In genomic region chr4:154224267-154224969, GRCm38 (mm10) we compare ENCODE assay signal across 10 mouse cellular contexts. TPM values are rescaled to one million over a fixed set of nuclear protein-coding genes. Genes with fewer than 3 reads are reported as not detected.
DNase-seq lines count a peak whose midpoint lies in the region; ATAC-seq and TF ChIP-seq lines count a peak whose summit lies in the region.
"Had no signal": no experiment of that assay in that cellular context is flagged by ENCODE, and none has a peak within 500 bp of the region (broad histone marks: within the 10 kb centered on the region; RNA-seq: fewer than 3 reads in every experiment).

No protein-coding gene starts in this region.

- ATAC-seq in embryonic facial prominence, embryonic 14.5 days (ENCODE audit: low read depth) = peak; percentile 87
- peak; percentile 69; the same call in 1 of the 2 replicates for ATAC-seq in hindbrain, embryonic 13.5 days (ENCODE audit: low FRiP score)
- peak; percentile 56; the same call in 1 of the 2 replicates for ATAC-seq in neural tube, embryonic 13.5 days (ENCODE audit: low read depth)

- TF ChIP-seq POLR2A in cerebellum, adult 2 months (IDR thresholded peaks at IDR 0.05; ENCODE audit: borderline replicate concordance, insufficient read depth, low read length) = no peak

- no peak for TF ChIP-seq CTCF in cerebellum, adult 2 months (IDR thresholded peaks at IDR 0.05; ENCODE audit: borderline replicate concordance, insufficient read depth, low read depth, low read length)

- no peaks in the 10 kb centered on the region for H3K9me3 ChIP-seq in embryonic facial prominence, embryonic 14.5 days (ENCODE audit: control insufficient read depth, low read length)
- no peaks in the 10 kb centered on the region for H3K9me3 ChIP-seq in hindbrain, embryonic 13.5 days
- H3K9me3 ChIP-seq in neural tube, embryonic 13.5 days = no peaks in the 10 kb centered on the region

- WGBS in embryonic facial prominence, embryonic 14.5 days = 15% methylated on average over 6 of the region's 6 CpGs
- WGBS in hindbrain, embryonic 13.5 days = 32% methylated on average over 6 of the region's 6 CpGs
- 24% methylated on average over 6 of the region's 6 CpGs for WGBS in neural tube, embryonic 13.5 days
- WGBS in cerebellum, adult 2 months = 58% methylated on average over 6 of the region's 6 CpGs

- no peaks in the 10 kb centered on the region for H3K36me3 ChIP-seq in embryonic facial prominence, embryonic 14.5 days (ENCODE audit: control insufficient read depth, insufficient read depth, low read length)
- H3K36me3 ChIP-seq in hindbrain, embryonic 13.5 days = no peaks in the 10 kb centered on the region
- no peaks in the 10 kb centered on the region for H3K36me3 ChIP-seq in neural tube, embryonic 13.5 days

- H3K9ac ChIP-seq in embryonic facial prominence, embryonic 14.5 days (ENCODE audit: low read depth, low read length) = no peak overlapping the region
- H3K9ac ChIP-seq in hindbrain, embryonic 13.5 days = no peak overlapping the region
- H3K9ac ChIP-seq in neural tube, embryonic 13.5 days = no peak overlapping the region
- H3K9ac ChIP-seq: liver, embryonic 14.5 days had no signal

- no peak overlapping the region for H3K4me3 ChIP-seq in embryonic facial prominence, embryonic 14.5 days (ENCODE audit: low read depth, low read length)
- no peak overlapping the region for H3K4me3 ChIP-seq in hindbrain, embryonic 13.5 days
- no peak overlapping the region for H3K4me3 ChIP-seq in neural tube, embryonic 13.5 days
- H3K4me3 ChIP-seq in cerebellum, adult 2 months (replicated peaks; ENCODE audit: insufficient read depth, low read depth, low read length) = no peak overlapping the region

- H3K27me3 ChIP-seq in embryonic facial prominence, embryonic 14.5 days (replicated peaks; ENCODE audit: control insufficient read depth, insufficient read depth, low read length) = no peaks in the 10 kb centered on the region
- no peaks in the 10 kb centered on the region for H3K27me3 ChIP-seq in hindbrain, embryonic 13.5 days
- H3K27me3 ChIP-seq in neural tube, embryonic 13.5 days = no peaks in the 10 kb centered on the region
- no peaks in the 10 kb centered on the region; the same call in 1 of the 2 replicates for H3K27me3 ChIP-seq in cerebellum, adult 2 months (ENCODE audit: control insufficient read depth, insufficient read depth, low read length)

- peak overlapping the region; percentile 89 for H3K27ac ChIP-seq in embryonic facial prominence, embryonic 14.5 days (replicated peaks; ENCODE audit: low read depth, low read length)
- H3K27ac ChIP-seq in hindbrain, embryonic 13.5 days = 0 out of 2 replicates have a peak overlapping the region, but pooled peaks have one; percentile 44
- H3K27ac ChIP-seq in neural tube, embryonic 13.5 days (replicated peaks) = 0 out of 2 replicates have a peak overlapping the region, but pooled peaks have one; percentile 49
- no peak overlapping the region for H3K27ac ChIP-seq in cerebellum, adult 2 months (ENCODE audit: insufficient read depth, low read length)
- H3K27ac ChIP-seq: liver, embryonic 14.5 days had no signal

- intact Hi-C loops in left cerebral cortex, postnatal 4 days (cut with DNase I) = no loop called here
- intact Hi-C loops in left cerebral cortex, postnatal 25 days (cut with DNase I) = no loop called here

- peaks cover 55% of the 10 kb centered on the region for H3K4me1 ChIP-seq in embryonic facial prominence, embryonic 14.5 days (ENCODE audit: control insufficient read depth, insufficient read depth, low read length)
- H3K4me1 ChIP-seq in hindbrain, embryonic 13.5 days (replicated peaks) = peaks cover 37% of the 10 kb centered on the region
- H3K4me1 ChIP-seq in neural tube, embryonic 13.5 days (replicated peaks) = peaks cover 36% of the 10 kb centered on the region
- H3K4me1 ChIP-seq in cerebellum, adult 2 months (ENCODE audit: control insufficient read depth, insufficient read depth, low read length) = peaks cover 20% of the 10 kb centered on the region

- DNase-seq in left cerebral cortex, postnatal 4 days = peak; percentile 82
- DNase-seq in left cerebral cortex, postnatal 25 days (ENCODE audit: low spot score in 2 of 2) = no peak
- DNase-seq in embryonic facial prominence, embryonic 14.5 days (ENCODE audit: low spot score) = peak; percentile 94
- no peak for DNase-seq in cerebellum, adult 2 months
- no peak for DNase-seq in urinary bladder, adult 18-20 months (ENCODE audit: low spot score in 2 of 2)
- DNase-seq in kidney, postnatal 25 days = no peak
- DNase-seq: adrenal gland, postnatal 25 days had no signal

- H3K4me2 ChIP-seq in embryonic facial prominence, embryonic 14.5 days (ENCODE audit: low read depth, low read length) = peak overlapping the region; percentile 16
- H3K4me2 ChIP-seq in hindbrain, embryonic 13.5 days = no peak overlapping the region
- no peak overlapping the region for H3K4me2 ChIP-seq in neural tube, embryonic 13.5 days

RNA-seq across cellular contexts. Expression of gene Megf6, which starts 53.9 kb away (rescaled TPM):
- total RNA-seq in left cerebral cortex, postnatal 4 days (2021) = 10 to 100 TPM; 10.4 to 13.7 TPM
- 1 to 10 TPM; 3.6 to 5.8 TPM for total RNA-seq in left cerebral cortex, postnatal 25 days (2021)
- polyA plus RNA-seq in embryonic facial prominence, embryonic 14.5 days (2014; fragmentation: Nextera tagmentation; extraction: Ambion mirVana) = 91.2 and 97.2 TPM in 2 replicates
- polyA plus RNA-seq in hindbrain, embryonic 13.5 days (2015; fragmentation: Nextera tagmentation; extraction: Ambion mirVana) = 9.6 and 10.2 TPM in 2 replicates
- 7.4 and 8.8 TPM in 2 replicates for polyA plus RNA-seq in neural tube, embryonic 13.5 days (2015; fragmentation: Nextera tagmentation; extraction: Ambion mirVana)
- 2.6 and 2.9 TPM in 2 replicates for polyA plus RNA-seq in cerebellum, adult 2 months (2012; rRNA removed)

Comparison
In these comparisons a context has a peak if more than half of its experiments do, and no peak if none do; other contexts are left out.
1. DNase-seq: peak in left cerebral cortex, postnatal 4 days (single experiment) and embryonic facial prominence, embryonic 14.5 days (single experiment); none in left cerebral cortex, postnatal 25 days (0 of 2), cerebellum, adult 2 months (0 of 2), urinary bladder, adult 18-20 months (0 of 2) and kidney, postnatal 25 days (0 of 2).
2. Peak in every context shown above with its lines, with median percentiles within 50 percentile points of each other: ATAC-seq.